Mouse (Mus musculus): Measurements from ENCODE around the gene Fntb. TPM values are rescaled to one million over a fixed set of nuclear protein-coding genes. Genes with fewer than 3 reads are reported as not detected.

Gene Fntb
- polyA plus RNA-seq, 1 experiment from 2014 or later = 42.3 TPM

Other genes with a start within 250 kb of the Fntb start
- 7.9 and 15.1 TPM in 2 replicates for gene Plekhg3, start 234.7 kb upstream of the Fntb start, polyA plus RNA-seq (2014; fragmentation: Nextera tagmentation; extraction: Ambion mirVana)
- gene Sptb, start 55.0 kb upstream of the Fntb start, polyA plus RNA-seq (2014; fragmentation: Nextera tagmentation; extraction: Ambion mirVana) = 0.40 and 1.0 TPM in 2 replicates
- gene Churc1, start 51 bp upstream of the Fntb start, polyA plus RNA-seq (2014; fragmentation: Nextera tagmentation; extraction: Ambion mirVana) = 138 and 171 TPM in 2 replicates
- gene Gpx2, start 30.0 kb downstream of the Fntb start, polyA plus RNA-seq (2014; fragmentation: Nextera tagmentation; extraction: Ambion mirVana) = not detected in 2 replicates
- 3.9 and 7.7 TPM in 2 replicates for gene Rab15, start 57.3 kb downstream of the Fntb start, polyA plus RNA-seq (2014; fragmentation: Nextera tagmentation; extraction: Ambion mirVana)
- 36.1 and 67.9 TPM in 2 replicates for gene Max, start 196.6 kb downstream of the Fntb start, polyA plus RNA-seq (2014; fragmentation: Nextera tagmentation; extraction: Ambion mirVana)